In the genomic region with DNA sequence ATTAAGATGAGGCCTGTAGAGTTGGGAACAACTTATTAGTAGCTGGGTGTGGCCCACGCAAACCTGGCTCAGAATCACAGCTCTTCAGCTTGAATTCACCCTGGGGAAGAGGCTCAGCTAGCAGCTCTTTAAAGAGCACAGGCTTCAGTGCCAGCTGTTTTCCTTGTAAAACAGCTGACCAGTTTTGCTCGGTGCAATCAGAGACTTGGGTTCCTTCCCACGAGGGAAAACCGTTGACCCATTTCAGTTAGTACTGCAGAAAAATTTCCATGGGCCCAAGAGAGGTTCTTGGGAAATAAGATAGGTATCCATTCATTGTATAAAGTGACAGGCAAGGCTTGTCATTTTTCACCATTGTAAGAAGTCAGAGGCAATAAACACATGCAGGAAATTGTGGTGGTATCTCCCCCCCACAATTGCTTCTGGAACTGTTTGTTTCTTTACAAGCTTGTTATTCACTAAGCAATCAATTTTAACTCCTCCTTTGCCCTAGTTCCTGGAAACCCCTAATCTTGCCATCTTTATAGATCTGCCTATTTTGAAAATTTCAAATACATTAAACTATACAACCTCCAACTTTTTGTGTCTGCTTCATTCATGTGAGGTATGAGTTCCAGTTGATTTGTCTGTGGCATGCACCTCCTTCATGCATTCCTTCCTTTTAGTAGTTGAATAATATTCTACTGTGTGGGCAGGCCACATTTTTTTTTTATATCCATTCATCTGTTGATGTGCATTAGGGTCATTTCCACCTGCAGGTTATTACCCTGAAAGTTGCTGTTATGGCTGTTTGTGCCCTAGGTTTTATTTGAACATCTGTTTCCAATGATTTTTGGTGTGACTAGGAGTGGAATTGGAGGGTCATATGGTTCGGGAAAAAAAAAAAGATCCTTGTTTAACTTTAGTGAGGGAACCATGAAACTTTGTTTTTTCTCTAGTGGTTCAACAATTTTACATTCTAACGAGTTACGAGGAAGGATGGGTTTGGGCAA, we compare ENCODE assay signal across 12 mouse cellular contexts.
DNase-seq lines count a peak whose midpoint lies in the region; ATAC-seq and TF ChIP-seq lines count a peak whose summit lies in the region.
"Had no signal": no experiment of that assay in that cellular context is flagged by ENCODE, and none has a peak within 500 bp of the region (broad histone marks: within the 10 kb centered on the region; RNA-seq: fewer than 3 reads in every experiment).

No protein-coding gene starts in this region.

- in situ Hi-C loops in Patski (cut with MboI; ENCODE audit: low pct_unique_long_range_greater_than_20kb): no loop called here

- intact Hi-C loops in heart, postnatal 25 days (cut with DNase I): loop anchor here (5.0 kb wide), 1 partner anchor 200 kb away; no protein-coding TSS in a partner anchor

- no peak overlapping the region for H3K27ac ChIP-seq in kidney, embryonic 14.5 days (ENCODE audit: low read depth, low read length)
- 0 out of 2 replicates have a peak overlapping the region, but pooled peaks have one; percentile 38 for H3K27ac ChIP-seq in lung, postnatal 0 days (ENCODE audit: low read length)
- H3K27ac ChIP-seq in intestine, postnatal 0 days (ENCODE audit: low read depth, low read length): no peak overlapping the region
- H3K27ac ChIP-seq: forebrain, embryonic 13.5 days had no signal

- no peaks in the 10 kb centered on the region for H3K36me3 ChIP-seq in kidney, embryonic 14.5 days (ENCODE audit: control insufficient read depth, insufficient read depth, low read length)
- H3K36me3 ChIP-seq in lung, postnatal 0 days (ENCODE audit: insufficient read depth, low read length): no peaks in the 10 kb centered on the region
- H3K36me3 ChIP-seq in intestine, postnatal 0 days (ENCODE audit: control insufficient read depth, insufficient read depth): no peaks in the 10 kb centered on the region
- H3K36me3 ChIP-seq: G1E had no signal

- no peak overlapping the region for H3K9ac ChIP-seq in kidney, embryonic 14.5 days (ENCODE audit: low read depth, low read length)
- H3K9ac ChIP-seq in lung, postnatal 0 days (replicated peaks; ENCODE audit: low read depth): no peak overlapping the region
- no peak overlapping the region for H3K9ac ChIP-seq in intestine, postnatal 0 days (ENCODE audit: low read depth, low read length)
- H3K9ac ChIP-seq: forebrain, embryonic 13.5 days had no signal

- 0 out of 2 replicates have a peak, but pooled peaks have one; percentile 22 for TF ChIP-seq EP300 in lung, postnatal 0 days (IDR thresholded peaks at IDR 0.05)

- no peaks in the 10 kb centered on the region for H3K4me1 ChIP-seq in kidney, embryonic 14.5 days (ENCODE audit: control insufficient read depth, insufficient read depth, low read length)
- H3K4me1 ChIP-seq in lung, postnatal 0 days (ENCODE audit: insufficient read depth, low read depth, low read length): 0 out of 2 replicates have a peak, but pooled peaks cover 6% of the 10 kb centered on the region
- no peaks in the 10 kb centered on the region for H3K4me1 ChIP-seq in intestine, postnatal 0 days (replicated peaks; ENCODE audit: control insufficient read depth, insufficient read depth, low read length)

- peak; percentile 18 for DNase-seq in kidney, adult 18-20 months
- no peak for DNase-seq in Patski (ENCODE audit: low read depth, low spot score)
- DNase-seq in heart, postnatal 25 days (ENCODE audit: low spot score): peak; percentile 4
- peak; percentile 66 for DNase-seq in lung, postnatal 0 days (ENCODE audit: low spot score)
- no peak for DNase-seq in layer of hippocampus, adult 18-20 months (ENCODE audit: low spot score in 2 of 2)
- no peak for DNase-seq in cerebellum, postnatal 4 days (ENCODE audit: low spot score in 2 of 2)

- H3K4me2 ChIP-seq in kidney, embryonic 14.5 days (replicated peaks; ENCODE audit: low read depth, low read length): no peak overlapping the region
- H3K4me2 ChIP-seq in lung, postnatal 0 days (replicated peaks; ENCODE audit: low read depth, low read length): no peak overlapping the region
- H3K4me2 ChIP-seq in intestine, postnatal 0 days (replicated peaks; ENCODE audit: low read depth): no peak overlapping the region
- H3K4me2 ChIP-seq: forebrain, embryonic 13.5 days had no signal

- 50% methylated on average over 7 of the region's 7 CpGs for WGBS in kidney, embryonic 14.5 days
- 51% methylated on average over 7 of the region's 7 CpGs for WGBS in lung, postnatal 0 days
- WGBS in intestine, postnatal 0 days: 58% methylated on average over 7 of the region's 7 CpGs

- CTCF ChIA-PET in Patski (lab: Charles Lee): interaction anchor here (1.4 kb wide), 1 partner anchor 12 kb away, joined by 8 read pairs; no protein-coding TSS in a partner anchor

- no peaks in the 10 kb centered on the region for H3K27me3 ChIP-seq in kidney, embryonic 14.5 days (ENCODE audit: control insufficient read depth, insufficient read depth, low read length)
- H3K27me3 ChIP-seq in Patski: no peaks in the 10 kb centered on the region
- H3K27me3 ChIP-seq in lung, postnatal 0 days (replicated peaks; ENCODE audit: insufficient read depth, low read length): no peaks in the 10 kb centered on the region
- H3K27me3 ChIP-seq in intestine, postnatal 0 days (replicated peaks; ENCODE audit: control insufficient read depth, insufficient read depth, low read length): no peaks in the 10 kb centered on the region
- H3K27me3 ChIP-seq: forebrain, embryonic 13.5 days; megakaryocyte, embryonic 14.5 days had no signal

- TF ChIP-seq CTCF in Patski (IDR thresholded peaks at IDR 0.05): no peak
- TF ChIP-seq CTCF in lung, postnatal 0 days (IDR thresholded peaks at IDR 0.05): no peak
- TF ChIP-seq CTCF in intestine, postnatal 0 days (IDR thresholded peaks at IDR 0.05; ENCODE audit: low read depth): no peak

- H3K9me3 ChIP-seq in kidney, embryonic 14.5 days (ENCODE audit: control insufficient read depth, low read length): no peaks in the 10 kb centered on the region
- H3K9me3 ChIP-seq in lung, postnatal 0 days (ENCODE audit: low read length): no peaks in the 10 kb centered on the region
- H3K9me3 ChIP-seq in intestine, postnatal 0 days (ENCODE audit: control insufficient read depth): no peaks in the 10 kb centered on the region
- H3K9me3 ChIP-seq: forebrain, embryonic 13.5 days; megakaryocyte, embryonic 14.5 days had no signal

- ATAC-seq in kidney, embryonic 14.5 days (ENCODE audit: low FRiP score, low TSS enrichment): no peak
- peak; percentile 51 for ATAC-seq in Patski
- peak; percentile 52; the same call in 1 of the 2 replicates for ATAC-seq in lung, postnatal 0 days
- ATAC-seq in intestine, postnatal 0 days: no peak
- ATAC-seq: forebrain, embryonic 13.5 days; intestine, embryonic 16.5 days had no signal

- H3K4me3 ChIP-seq in kidney, embryonic 14.5 days (ENCODE audit: low read length): no peak overlapping the region
- no peak overlapping the region for H3K4me3 ChIP-seq in lung, postnatal 0 days (ENCODE audit: low read depth, low read length)
- no peak overlapping the region for H3K4me3 ChIP-seq in intestine, postnatal 0 days (ENCODE audit: low read depth, low read length)
- H3K4me3 ChIP-seq: forebrain, embryonic 13.5 days; megakaryocyte, embryonic 14.5 days had no signal

- POLR2A ChIA-PET in Patski (lab: Charles Lee): no interaction called here

Comparison
In these comparisons a context has a peak if more than half of its experiments do, and no peak if none do; other contexts are left out.
1. DNase-seq: peak in kidney, adult 18-20 months (single experiment), heart, postnatal 25 days (single experiment) and lung, postnatal 0 days (single experiment); none in Patski (single experiment), layer of hippocampus, adult 18-20 months (0 of 2) and cerebellum, postnatal 4 days (0 of 2).
2. ATAC-seq: peak in Patski (single experiment) and lung, postnatal 0 days (single experiment); none in kidney, embryonic 14.5 days (single experiment) and intestine, postnatal 0 days (single experiment).